In genomic region chr7:109011596-109012180, GRCm38 (mm10) we compare ENCODE assay signal across 9 mouse cellular contexts.
DNase-seq lines count a peak whose midpoint lies in the region; ATAC-seq lines count a peak whose summit lies in the region.
"Had no signal": no experiment of that assay in that cellular context is flagged by ENCODE, and none has a peak within 500 bp of the region (broad histone marks: within the 10 kb centered on the region; RNA-seq: fewer than 3 reads in every experiment).

No protein-coding gene starts in this region.

- peaks cover 74% of the 10 kb centered on the region for H3K27me3 ChIP-seq in embryonic facial prominence, embryonic 10.5 days (replicated peaks; ENCODE audit: low read depth, poor library complexity, severe bottlenecking)
- peaks cover 32% of the 10 kb centered on the region for H3K27me3 ChIP-seq in intestine, embryonic 15.5 days (replicated peaks)
- H3K27me3 ChIP-seq in midbrain, embryonic 11.5 days (ENCODE audit: control insufficient read depth, insufficient read depth, low read length) = peaks cover 23% of the 10 kb centered on the region

- H3K9me3 ChIP-seq in embryonic facial prominence, embryonic 10.5 days = no peaks in the 10 kb centered on the region
- no peaks in the 10 kb centered on the region for H3K9me3 ChIP-seq in intestine, embryonic 15.5 days
- H3K9me3 ChIP-seq in midbrain, embryonic 11.5 days (ENCODE audit: control insufficient read depth, low read length) = no peaks in the 10 kb centered on the region
- H3K9me3 ChIP-seq: liver, embryonic 15.5 days had no signal

- H3K9ac ChIP-seq in intestine, embryonic 15.5 days = no peak overlapping the region
- peak overlapping the region; percentile 76 for H3K9ac ChIP-seq in midbrain, embryonic 11.5 days (ENCODE audit: low read length)
- H3K9ac ChIP-seq: liver, embryonic 15.5 days had no signal

- 0 out of 2 replicates have a peak overlapping the region, but pooled peaks have one; percentile 78 for H3K27ac ChIP-seq in embryonic facial prominence, embryonic 10.5 days (replicated peaks)
- H3K27ac ChIP-seq in intestine, embryonic 15.5 days = no peak overlapping the region
- H3K27ac ChIP-seq in midbrain, embryonic 11.5 days (ENCODE audit: low read depth, low read length) = peak overlapping the region; percentile 25; the same call in 1 of the 2 replicates
- H3K27ac ChIP-seq: liver, embryonic 15.5 days had no signal

- peak; percentile 33 for DNase-seq in adrenal gland, adult 2 months
- DNase-seq in adrenal gland, postnatal 4 days (ENCODE audit: low spot score in 2 of 2) = no peak
- peak; percentile 34 for DNase-seq in embryonic facial prominence, embryonic 10.5 days (ENCODE audit: low spot score)
- DNase-seq in midbrain, embryonic 11.5 days (ENCODE audit: low spot score, missing footprints) = peak; percentile 93
- DNase-seq in telencephalon, adult 2 months (ENCODE audit: low read depth, low spot score) = peak; percentile 80
- DNase-seq in gastrocnemius, postnatal 25 days = no peak
- DNase-seq in thymus, adult 18-20 months = no peak

- H3K4me2 ChIP-seq in intestine, embryonic 15.5 days (replicated peaks) = peak overlapping the region; percentile 95
- peak overlapping the region; percentile 90 for H3K4me2 ChIP-seq in midbrain, embryonic 11.5 days

- WGBS in embryonic facial prominence, embryonic 10.5 days = 40% methylated on average over 8 of the region's 8 CpGs
- 60% methylated on average over 8 of the region's 8 CpGs for WGBS in intestine, embryonic 15.5 days
- WGBS in midbrain, embryonic 11.5 days = 29% methylated on average over 8 of the region's 8 CpGs

- no peak for ATAC-seq in intestine, embryonic 15.5 days
- peak; percentile 80 for ATAC-seq in midbrain, embryonic 11.5 days (ENCODE audit: low FRiP score)

- no peaks in the 10 kb centered on the region for H3K36me3 ChIP-seq in embryonic facial prominence, embryonic 10.5 days (replicated peaks)
- H3K36me3 ChIP-seq in intestine, embryonic 15.5 days = no peaks in the 10 kb centered on the region
- no peaks in the 10 kb centered on the region for H3K36me3 ChIP-seq in midbrain, embryonic 11.5 days (ENCODE audit: control insufficient read depth, insufficient read depth, low read length)
- H3K36me3 ChIP-seq: liver, embryonic 15.5 days had no signal

- peak overlapping the region; percentile 82 for H3K4me3 ChIP-seq in embryonic facial prominence, embryonic 10.5 days
- peak overlapping the region; percentile 61 for H3K4me3 ChIP-seq in intestine, embryonic 15.5 days (replicated peaks)
- peak overlapping the region; percentile 71 for H3K4me3 ChIP-seq in midbrain, embryonic 11.5 days (ENCODE audit: low read depth, low read length)

- peaks cover 31% of the 10 kb centered on the region for H3K4me1 ChIP-seq in embryonic facial prominence, embryonic 10.5 days
- peaks cover 10% of the 10 kb centered on the region; the same call in 1 of the 2 replicates for H3K4me1 ChIP-seq in intestine, embryonic 15.5 days (replicated peaks)
- H3K4me1 ChIP-seq in midbrain, embryonic 11.5 days (ENCODE audit: control insufficient read depth, insufficient read depth, low read length) = peaks cover 15% of the 10 kb centered on the region
- H3K4me1 ChIP-seq: liver, embryonic 15.5 days had no signal

Comparison
In these comparisons a context has a peak if more than half of its experiments do, and no peak if none do; other contexts are left out.
1. DNase-seq: peak in adrenal gland, adult 2 months (single experiment), embryonic facial prominence, embryonic 10.5 days (single experiment), midbrain, embryonic 11.5 days (single experiment) and telencephalon, adult 2 months (single experiment); none in adrenal gland, postnatal 4 days (0 of 2), gastrocnemius, postnatal 25 days (single experiment) and thymus, adult 18-20 months (0 of 2).
2. Peak in every context shown above with its lines, with median percentiles within 50 percentile points of each other: H3K4me3 ChIP-seq.